Mouse (Mus musculus) E14TG2a.4 (cell line): ENCODE data around the gene Aup1.

Experiments
- H3K27me3 ChIP-seq: 2 replicates; pipeline ENCODE4 v1.6.1; 2014; ENCODE audit warnings: low read length, control low read depth; ENCODE audit not compliant: insufficient read depth
- H3K36me3 ChIP-seq: 2 replicates; pipeline ENCODE4 v1.6.1; 2014; ENCODE audit warnings: low read length, control low read depth; ENCODE audit not compliant: insufficient read depth
- H3K4me1 ChIP-seq: replicated peaks from 2 replicates; pipeline ENCODE4 v1.6.1; 2014; ENCODE audit warnings: low read depth, low read length, control low read depth
- H3K4me3 ChIP-seq: replicated peaks from 2 replicates; pipeline ENCODE4 v1.5.1; 2014; ENCODE audit warnings: mild to moderate bottlenecking, low read length
- H3K9me3 ChIP-seq: 2 replicates; pipeline ENCODE4 v1.6.1; 2014; ENCODE audit warnings: low read length, control low read depth
- CTCF ChIP-seq: conservative IDR thresholded peaks from 2 replicates; pipeline ENCODE4 v1.5.1; 2014; ENCODE audit warnings: low read length
- NANOG ChIP-seq: IDR thresholded peaks from 2 replicates; pipeline ENCODE4 v1.6.1; 2014; ENCODE audit warnings: borderline replicate concordance, low read length, mixed read lengths
- POU5F1 ChIP-seq: IDR thresholded peaks from 2 replicates; pipeline ENCODE4 v1.6.1; 2014; ENCODE audit warnings: low read length, borderline replicate concordance

The Aup1 gene

GRCm38 (mm10) chr6:83054074-83054851, at the start of gene Aup1:
TSS of gene Aup1 (plus strand) at chr6:83054521.
- Histone ChIP-seq H3K4me1 (peaks cover 61% of the 10 kb centered on the region), H3K4me3 (peak within 1 kb of the TSS; percentile 99), H3K27me3 (peaks cover 1% of the 10 kb centered on the region; the same call in 1 of the 2 replicates), H3K36me3 (peaks cover 45% of the 10 kb centered on the region), H3K9me3 (no peaks in the 10 kb centered on the region)
- TF ChIP-seq NANOG (no peak), CTCF (no peak), POU5F1 (no peak)

GRCm38 (mm10) chr6:83004872-83005271, 49.4 kb upstream of the Aup1 start:
- no peak for TF ChIP-seq NANOG
- no peak for TF ChIP-seq POU5F1
- no peak for TF ChIP-seq CTCF
- H3K27me3 ChIP-seq = no peaks in the 10 kb centered on the region
- H3K4me3 ChIP-seq = no peak overlapping the region
- H3K9me3 ChIP-seq = peaks cover 6% of the 10 kb centered on the region
- H3K36me3 ChIP-seq = no peaks in the 10 kb centered on the region
- H3K4me1 ChIP-seq = no peaks in the 10 kb centered on the region

GRCm38 (mm10) chr6:83005444-83006011, 48.8 kb upstream of the Aup1 start:
- no peaks in the 10 kb centered on the region for H3K36me3 ChIP-seq
- no peak overlapping the region for H3K4me3 ChIP-seq
- peaks cover 13% of the 10 kb centered on the region for H3K9me3 ChIP-seq
- H3K27me3 ChIP-seq = no peaks in the 10 kb centered on the region
- no peaks in the 10 kb centered on the region for H3K4me1 ChIP-seq
- TF ChIP-seq CTCF = no peak
- TF ChIP-seq NANOG = no peak
- TF ChIP-seq POU5F1 = no peak

- TF ChIP-seq NANOG = no peak
- no peak for TF ChIP-seq CTCF
- no peak for TF ChIP-seq POU5F1
- no peaks in the 10 kb centered on the region for H3K4me1 ChIP-seq
- no peaks in the 10 kb centered on the region for H3K36me3 ChIP-seq
- H3K4me3 ChIP-seq = no peak overlapping the region
- H3K9me3 ChIP-seq = peaks cover 19% of the 10 kb centered on the region
- H3K27me3 ChIP-seq = no peaks in the 10 kb centered on the region
These were observed 48.2 kb upstream of the Aup1 start for GRCm38 (mm10) chr6:83006114-83006513.

- no peaks in the 10 kb centered on the region for H3K27me3 ChIP-seq
- peaks cover 2% of the 10 kb centered on the region; the same call in 1 of the 2 replicates for H3K36me3 ChIP-seq
- no peak overlapping the region for H3K4me3 ChIP-seq
- H3K4me1 ChIP-seq = no peaks in the 10 kb centered on the region
- H3K9me3 ChIP-seq = peaks cover 44% of the 10 kb centered on the region
- TF ChIP-seq POU5F1 (no peak), CTCF (no peak), NANOG (no peak)
These were observed 45.7 kb upstream of the Aup1 start for GRCm38 (mm10) chr6:83008659-83009058.

GRCm38 (mm10) chr6:83010010-83010409, 44.3 kb upstream of the Aup1 start:
- H3K9me3 ChIP-seq = peaks cover 50% of the 10 kb centered on the region
- H3K4me1 ChIP-seq = no peaks in the 10 kb centered on the region
- no peak overlapping the region for H3K4me3 ChIP-seq
- H3K27me3 ChIP-seq = no peaks in the 10 kb centered on the region
- H3K36me3 ChIP-seq = peaks cover 2% of the 10 kb centered on the region; the same call in 1 of the 2 replicates
- TF ChIP-seq POU5F1 = no peak
- no peak for TF ChIP-seq NANOG
- no peak for TF ChIP-seq CTCF

- Histone ChIP-seq H3K27me3 (no peaks in the 10 kb centered on the region), H3K36me3 (peaks cover 2% of the 10 kb centered on the region; the same call in 1 of the 2 replicates), H3K4me3 (no peak overlapping the region), H3K9me3 (peaks cover 50% of the 10 kb centered on the region), H3K4me1 (no peaks in the 10 kb centered on the region)
- no peak for TF ChIP-seq NANOG
These were observed 43.1 kb upstream of the Aup1 start for GRCm38 (mm10) chr6:83011255-83011654.

- H3K9me3 ChIP-seq = peaks cover 50% of the 10 kb centered on the region
- no peaks in the 10 kb centered on the region for H3K4me1 ChIP-seq
- no peak overlapping the region for H3K4me3 ChIP-seq
- H3K36me3 ChIP-seq = peaks cover 2% of the 10 kb centered on the region; the same call in 1 of the 2 replicates
- H3K27me3 ChIP-seq = no peaks in the 10 kb centered on the region
- TF ChIP-seq CTCF (no peak), NANOG (no peak), POU5F1 (no peak)
These were observed 42.6 kb upstream of the Aup1 start for GRCm38 (mm10) chr6:83011756-83012155.

GRCm38 (mm10) chr6:83013444-83013843, 40.9 kb upstream of the Aup1 start:
- Histone ChIP-seq H3K4me3 (no peak overlapping the region), H3K27me3 (no peaks in the 10 kb centered on the region), H3K36me3 (peaks cover 2% of the 10 kb centered on the region; the same call in 1 of the 2 replicates), H3K4me1 (no peaks in the 10 kb centered on the region), H3K9me3 (peaks cover 51% of the 10 kb centered on the region)
- TF ChIP-seq POU5F1 (no peak), NANOG (no peak), CTCF (no peak)
